Mouse (Mus musculus) forebrain, embryonic 10.5 days (tissue): ENCODE data around the gene 4933427I04Rik. TPM values are rescaled to one million over a fixed set of nuclear protein-coding genes. Genes with fewer than 3 reads are reported as not detected.

Experiments
- DNase-seq: peaks from one replicate; pipeline ENCODE4 v3.0.0-alpha.2; 2017; ENCODE audit warnings: low spot score; ENCODE audit errors: extremely low spot score
- H3K27ac ChIP-seq: fragments of 300-500 bp; sonication (generic); 2 replicates; pipeline ENCODE4 v1.5.1; 2016; ENCODE audit warnings: mild to moderate bottlenecking
- H3K27me3 ChIP-seq: fragments of 300-500 bp; sonication (generic); 2 replicates; pipeline ENCODE4 v1.6.1; 2016; ENCODE audit warnings: mild to moderate bottlenecking; ENCODE audit not compliant: poor library complexity, severe bottlenecking
- H3K36me3 ChIP-seq: fragments of 300-500 bp; sonication (generic); replicated peaks from 2 replicates; pipeline ENCODE4 v1.6.1; 2016; ENCODE audit warnings: mild to moderate bottlenecking, moderate library complexity
- H3K4me1 ChIP-seq: fragments of 300-500 bp; sonication (generic); 2 replicates; pipeline ENCODE4 v1.6.1; 2016
- H3K4me3 ChIP-seq: fragments of 300-500 bp; sonication (generic); 2 replicates; pipeline ENCODE4 v1.5.1; 2016; ENCODE audit warnings: mild to moderate bottlenecking, moderate library complexity
- H3K9me3 ChIP-seq: fragments of 300-500 bp; sonication (generic); 2 replicates; pipeline ENCODE4 v1.6.1; 2016; ENCODE audit warnings: mild to moderate bottlenecking, moderate library complexity
- WGBS: fragments of 180-500 bp; shearing (Covaris S2); methylation state at CpG from one replicate; pipeline ENCODE4 v1.1.7; 2016; 5-methylcytosine and 5-hydroxymethylcytosine counted together
- polyA plus RNA-seq: library from polyadenylated mRNA; unstranded; fragments of >200 nt; fragmentation: Nextera tagmentation; extraction: Ambion mirVana; gene quantifications from 2 replicates; pipeline ENCODE4 v1.2.1, GENCODE M21; 2016

4933427I04Rik gene
- not detected in 2 replicates for polyA plus RNA-seq

DNA sequence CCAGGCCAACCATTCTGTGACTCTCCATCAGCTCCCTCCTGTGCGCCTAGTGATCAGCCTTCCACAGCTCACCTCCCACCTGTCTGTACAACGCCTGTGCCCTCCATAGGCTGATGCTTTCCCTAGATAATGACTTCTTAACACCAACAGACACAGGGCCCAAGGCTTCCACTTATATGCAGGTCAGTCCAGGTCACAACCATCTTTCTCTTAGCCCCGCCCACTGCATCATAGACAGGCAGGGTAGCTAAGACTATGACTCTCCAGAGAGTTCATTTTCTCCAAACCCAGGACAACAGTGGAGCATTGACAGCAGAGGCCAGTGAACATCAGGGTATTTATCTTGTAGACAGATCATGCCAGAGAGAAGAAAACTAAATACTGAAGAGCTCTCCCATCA, at the start of gene 4933427I04Rik:
Gene 4933427I04Rik (plus strand): TSS at position 301 of the 400 bp plus-strand sequence.
- DNase-seq = no peak
- Histone ChIP-seq H3K27me3 (no peaks in the 10 kb centered on the region), H3K4me1 (no peaks in the 10 kb centered on the region), H3K27ac (no peak within 1 kb of the TSS), H3K9me3 (peaks cover 3% of the 10 kb centered on the region; the same call in 1 of the 2 replicates), H3K4me3 (no peak within 1 kb of the TSS), H3K36me3 (no peaks in the 10 kb centered on the region)
- 76% methylated on average over 3 of the region's 3 CpGs for WGBS

DNA sequence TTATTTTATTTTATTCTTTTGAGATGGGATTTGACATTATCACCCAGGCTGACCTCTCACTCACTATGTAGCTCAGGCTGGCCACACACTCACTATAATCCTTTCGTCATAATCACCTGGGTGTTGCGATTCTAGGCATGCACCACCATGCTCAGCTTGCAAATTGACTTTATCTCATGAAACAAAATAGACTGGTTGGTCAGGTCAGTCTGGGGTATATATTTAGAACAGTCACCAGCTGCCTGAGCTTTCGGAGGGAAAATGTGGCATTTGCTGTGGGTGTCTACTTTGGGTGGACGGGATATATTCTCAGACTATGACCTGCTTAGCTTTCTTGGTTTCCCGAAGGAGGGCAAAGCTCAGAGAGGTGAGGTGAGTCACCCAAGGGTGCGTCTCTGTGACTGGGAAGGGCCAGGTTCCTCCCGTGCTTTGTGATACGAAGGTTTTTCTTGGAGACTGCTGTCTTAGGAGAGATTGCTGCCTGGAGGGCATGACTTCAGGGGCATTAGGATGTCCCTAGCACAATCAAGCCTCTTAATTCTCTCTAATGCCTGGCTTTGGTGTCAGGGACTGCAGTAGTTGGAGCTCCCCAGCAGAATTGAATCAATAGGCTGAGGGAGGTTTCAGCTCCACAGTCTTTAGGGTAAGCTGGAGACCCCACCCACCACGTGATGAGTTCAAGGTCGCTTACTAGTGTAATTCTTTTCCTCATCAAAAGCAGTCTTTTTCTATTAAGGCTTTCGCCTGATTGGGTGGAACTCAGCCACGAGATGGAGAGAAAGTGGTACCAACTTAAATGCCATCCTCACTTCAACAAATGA, 48.8 kb upstream of the 4933427I04Rik start:
- Histone ChIP-seq H3K27ac (no peak overlapping the region), H3K36me3 (no peaks in the 10 kb centered on the region), H3K27me3 (no peaks in the 10 kb centered on the region), H3K4me1 (peaks cover 8% of the 10 kb centered on the region), H3K4me3 (no peak overlapping the region), H3K9me3 (no peaks in the 10 kb centered on the region)
- 88% methylated on average over 12 of the region's 12 CpGs for WGBS
- no peak for DNase-seq

DNA sequence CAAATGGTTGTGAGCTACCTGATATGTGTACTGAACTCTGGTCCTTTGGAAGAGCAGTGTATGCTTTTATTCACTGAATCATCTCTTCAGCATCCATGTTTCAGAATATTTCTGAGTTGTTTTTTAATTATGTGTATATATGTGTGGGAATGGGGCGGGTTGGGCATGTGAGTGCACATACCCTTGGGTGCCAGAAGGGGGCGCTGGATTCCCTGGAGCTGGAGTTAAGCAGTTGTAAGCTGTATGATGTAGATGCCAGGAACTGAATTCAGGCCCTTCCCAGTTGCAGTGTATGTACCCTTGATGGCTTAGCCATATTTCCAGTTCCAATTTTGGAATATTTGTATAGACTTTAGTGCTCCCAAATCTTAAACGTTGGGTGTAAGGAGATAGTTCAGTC, 47.0 kb upstream of the 4933427I04Rik start:
- WGBS = 76% methylated on average over 3 of the region's 3 CpGs
- no peak overlapping the region for H3K27ac ChIP-seq
- H3K9me3 ChIP-seq = no peaks in the 10 kb centered on the region
- DNase-seq = no peak
- H3K4me3 ChIP-seq = no peak overlapping the region
- peaks cover 8% of the 10 kb centered on the region for H3K4me1 ChIP-seq
- H3K27me3 ChIP-seq = no peaks in the 10 kb centered on the region
- H3K36me3 ChIP-seq = no peaks in the 10 kb centered on the region

DNA sequence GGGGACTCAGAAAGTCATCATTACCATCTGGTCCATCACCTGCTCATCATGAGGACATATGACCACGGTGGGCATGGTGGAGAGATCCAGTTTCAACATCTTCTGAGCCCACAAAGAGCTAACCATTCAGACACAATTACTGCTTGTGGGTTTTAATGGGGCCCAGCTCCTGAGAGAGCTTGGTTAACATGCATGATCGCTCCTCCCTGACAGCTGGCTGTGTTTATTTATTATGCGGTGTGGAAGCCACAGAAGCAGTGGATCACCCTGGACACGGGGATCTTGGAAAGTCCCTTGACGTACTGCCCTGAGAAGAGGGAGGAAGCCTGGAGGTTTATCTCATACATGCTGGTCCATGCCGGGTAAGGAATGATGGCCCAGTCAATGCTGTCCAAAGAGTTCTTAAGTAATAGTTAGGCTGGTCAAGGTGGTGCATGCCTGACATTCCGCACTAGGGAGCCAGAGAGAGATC, 45.4 kb upstream of the 4933427I04Rik start:
- H3K4me1 ChIP-seq = peaks cover 9% of the 10 kb centered on the region
- H3K27ac ChIP-seq = no peak overlapping the region
- H3K4me3 ChIP-seq = no peak overlapping the region
- no peaks in the 10 kb centered on the region for H3K27me3 ChIP-seq
- WGBS = 84% methylated on average over 7 of the region's 7 CpGs
- H3K36me3 ChIP-seq = no peaks in the 10 kb centered on the region
- no peaks in the 10 kb centered on the region for H3K9me3 ChIP-seq
- no peak for DNase-seq

DNA sequence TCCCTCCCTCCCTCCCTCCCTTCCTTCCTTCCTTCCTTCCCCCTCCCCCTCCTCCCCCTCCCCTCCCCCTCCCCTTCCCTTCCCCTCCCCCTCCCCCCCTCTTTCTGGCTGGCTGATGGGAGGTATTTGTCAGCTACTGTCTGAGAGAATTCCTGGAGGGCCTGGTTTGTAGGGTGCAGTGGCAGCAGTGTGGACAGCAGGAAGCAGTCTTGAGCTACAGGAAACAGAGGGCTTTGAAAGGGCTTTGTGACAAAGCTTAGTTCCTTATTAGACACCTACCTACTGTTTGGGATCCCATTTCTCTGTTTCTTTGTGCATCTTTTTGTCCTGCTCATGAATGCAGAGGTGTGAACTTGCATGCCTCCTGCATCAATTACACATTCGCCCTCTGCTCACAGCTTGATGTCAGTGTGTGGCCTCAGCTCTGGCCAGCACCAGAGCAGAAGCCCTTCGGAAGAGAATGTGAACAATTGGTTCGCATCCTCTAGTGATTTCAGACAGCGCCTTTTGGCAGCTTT, 40.3 kb upstream of the 4933427I04Rik start:
- peaks cover 8% of the 10 kb centered on the region for H3K4me1 ChIP-seq
- 45% methylated on average over 4 of the region's 4 CpGs for WGBS
- H3K4me3 ChIP-seq = no peak overlapping the region
- no peaks in the 10 kb centered on the region for H3K9me3 ChIP-seq
- no peak for DNase-seq
- H3K27me3 ChIP-seq = no peaks in the 10 kb centered on the region
- H3K36me3 ChIP-seq = no peaks in the 10 kb centered on the region
- no peak overlapping the region for H3K27ac ChIP-seq

DNA sequence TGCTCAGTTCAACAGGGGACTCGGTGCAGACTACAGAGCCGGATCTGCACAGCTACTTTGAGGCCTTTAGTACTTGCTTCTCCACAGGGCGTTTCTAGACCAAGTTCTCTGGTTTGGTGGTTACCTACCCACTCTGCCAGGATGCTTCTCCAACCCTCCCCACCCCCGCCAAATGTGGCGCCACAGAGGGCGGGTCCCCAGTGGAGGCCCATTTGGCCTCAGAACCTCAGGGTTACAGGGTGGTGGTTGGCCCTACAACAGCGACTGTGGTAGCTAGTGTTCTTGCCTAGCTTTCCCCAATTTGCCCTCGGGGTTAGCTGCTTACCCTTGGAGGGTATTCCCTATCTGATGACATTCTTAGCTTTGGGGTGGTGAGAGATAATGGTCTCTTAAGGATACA, 17.4 kb upstream of the 4933427I04Rik start:
- 89% methylated on average over 8 of the region's 8 CpGs for WGBS
- H3K27ac ChIP-seq = no peak overlapping the region
- H3K9me3 ChIP-seq = no peaks in the 10 kb centered on the region
- no peaks in the 10 kb centered on the region for H3K36me3 ChIP-seq
- no peaks in the 10 kb centered on the region for H3K27me3 ChIP-seq
- H3K4me3 ChIP-seq = no peak overlapping the region
- DNase-seq = no peak
- no peaks in the 10 kb centered on the region for H3K4me1 ChIP-seq

DNA sequence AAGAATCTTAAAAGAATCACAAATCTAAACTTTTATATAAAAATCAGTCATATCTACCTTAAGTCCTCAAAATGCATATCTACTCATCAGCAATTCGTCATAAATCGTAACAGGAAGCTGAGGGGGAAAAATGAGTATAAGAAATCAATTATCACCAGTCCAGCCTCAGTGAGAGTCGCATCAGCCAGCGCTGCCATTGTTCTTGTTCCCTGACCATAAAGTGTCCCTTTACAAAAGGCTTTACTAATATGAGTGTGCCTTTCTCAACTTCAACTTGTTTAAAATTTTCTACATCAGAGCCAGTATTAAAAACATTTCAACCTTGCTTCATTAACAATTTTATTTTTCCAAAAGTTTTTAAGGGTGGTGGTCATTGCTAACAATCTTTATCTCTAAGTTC, 2.6 kb upstream of the 4933427I04Rik start:
- Histone ChIP-seq H3K9me3 (no peaks in the 10 kb centered on the region), H3K4me1 (no peaks in the 10 kb centered on the region), H3K27me3 (no peaks in the 10 kb centered on the region), H3K4me3 (no peak overlapping the region), H3K27ac (no peak overlapping the region), H3K36me3 (no peaks in the 10 kb centered on the region)
- 78% methylated on average over 4 of the region's 4 CpGs for WGBS
- no peak for DNase-seq

DNA sequence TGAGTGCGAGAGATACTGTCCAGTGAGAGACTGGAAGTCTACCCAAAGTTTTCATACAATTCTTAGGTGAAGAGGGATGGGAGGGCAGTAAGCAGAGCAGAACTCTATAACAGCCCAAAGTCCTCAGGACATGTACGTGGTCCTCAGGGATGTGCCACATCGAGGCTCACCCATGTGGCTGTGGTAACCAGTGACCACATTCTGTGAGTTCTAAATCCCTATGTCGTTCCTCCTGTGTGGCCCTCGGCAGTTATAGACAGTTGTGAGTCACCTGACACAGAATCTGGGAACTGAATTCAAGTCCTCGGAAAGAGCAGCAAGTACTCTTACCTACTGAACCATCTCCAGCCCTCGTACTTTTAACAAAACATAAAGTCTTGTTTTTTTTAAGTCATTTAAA, 1.4 kb upstream of the 4933427I04Rik start:
- H3K4me3 ChIP-seq = no peak overlapping the region
- H3K4me1 ChIP-seq = no peaks in the 10 kb centered on the region
- H3K27me3 ChIP-seq = no peaks in the 10 kb centered on the region
- peaks cover 3% of the 10 kb centered on the region; the same call in 1 of the 2 replicates for H3K9me3 ChIP-seq
- H3K27ac ChIP-seq = no peak overlapping the region
- DNase-seq = no peak
- no peaks in the 10 kb centered on the region for H3K36me3 ChIP-seq
- 93% methylated on average over 7 of the region's 7 CpGs for WGBS

DNA sequence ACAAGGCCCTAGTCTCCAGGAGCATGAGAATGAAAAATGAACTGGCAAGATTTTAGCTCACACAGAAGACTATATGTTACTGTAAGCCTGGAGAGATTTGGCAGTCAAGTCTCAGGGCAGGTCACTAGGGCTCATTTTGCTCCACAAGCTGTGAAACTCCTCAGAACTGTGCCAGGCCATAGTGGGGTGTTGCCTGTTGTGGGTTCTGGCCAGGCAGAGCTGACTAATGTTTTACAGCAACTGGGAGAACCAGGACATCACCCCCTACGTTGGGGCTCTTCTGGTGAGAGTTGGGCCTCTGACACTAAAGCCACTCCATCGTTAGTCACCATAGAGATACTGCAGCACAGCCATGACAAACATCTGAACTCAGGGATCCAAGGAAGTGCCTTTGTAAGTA, 324 bp downstream of the 4933427I04Rik start:
- DNase-seq = no peak
- no peaks in the 10 kb centered on the region for H3K4me1 ChIP-seq
- WGBS = 72% methylated on average over 2 of the region's 2 CpGs
- H3K9me3 ChIP-seq = peaks cover 3% of the 10 kb centered on the region; the same call in 1 of the 2 replicates
- H3K27me3 ChIP-seq = no peaks in the 10 kb centered on the region
- no peak overlapping the region for H3K27ac ChIP-seq
- no peak overlapping the region for H3K4me3 ChIP-seq
- H3K36me3 ChIP-seq = no peaks in the 10 kb centered on the region

DNA sequence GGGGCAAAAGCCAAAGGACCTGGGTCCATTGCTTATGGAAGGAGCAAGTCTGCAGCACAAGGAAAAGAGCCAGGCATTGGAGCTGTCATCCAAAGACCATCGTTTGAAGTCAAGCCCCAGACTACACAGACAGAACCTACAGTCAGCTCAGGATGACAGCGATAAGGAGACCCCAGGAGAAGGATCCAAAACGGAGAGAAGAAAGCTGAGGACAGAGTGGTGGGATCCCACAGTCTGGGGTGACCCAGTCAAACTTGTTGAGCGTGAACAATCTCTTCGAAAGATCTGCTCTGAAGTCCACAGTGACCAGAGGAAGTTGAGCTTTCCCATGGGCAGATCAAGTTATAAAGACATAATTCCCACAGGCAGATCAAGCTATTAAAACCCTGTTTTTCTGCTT, 1.1 kb downstream of the 4933427I04Rik start:
- DNase-seq = no peak
- no peaks in the 10 kb centered on the region for H3K4me1 ChIP-seq
- no peak overlapping the region for H3K27ac ChIP-seq
- WGBS = 92% methylated on average over 5 of the region's 5 CpGs
- no peak overlapping the region for H3K4me3 ChIP-seq
- H3K27me3 ChIP-seq = no peaks in the 10 kb centered on the region
- no peaks in the 10 kb centered on the region for H3K36me3 ChIP-seq
- peaks cover 3% of the 10 kb centered on the region; the same call in 1 of the 2 replicates for H3K9me3 ChIP-seq

DNA sequence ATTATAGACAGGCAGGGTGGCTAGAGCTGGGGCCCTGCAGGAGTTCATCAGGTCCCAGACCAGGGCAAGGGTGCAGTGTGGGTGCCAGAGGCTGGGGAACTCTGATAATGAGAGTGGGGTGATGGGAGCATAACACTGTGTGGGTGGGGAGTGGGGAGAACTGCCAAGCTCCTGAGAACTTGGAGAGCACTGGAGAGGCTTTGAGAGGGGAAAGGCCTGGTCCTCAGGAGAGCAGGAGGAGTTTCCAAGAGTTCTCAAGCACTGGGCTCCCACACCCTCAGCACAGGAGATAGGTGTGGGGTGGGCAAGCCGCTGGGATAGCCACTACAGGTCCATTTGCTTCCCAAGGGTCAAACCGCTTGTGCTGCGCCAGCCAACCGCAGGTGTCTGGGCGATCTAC, 34.2 kb downstream of the 4933427I04Rik start:
- H3K27ac ChIP-seq = no peak overlapping the region
- 95% methylated on average over 5 of the region's 5 CpGs for WGBS
- H3K9me3 ChIP-seq = no peaks in the 10 kb centered on the region
- H3K36me3 ChIP-seq = no peaks in the 10 kb centered on the region
- DNase-seq = no peak
- no peak overlapping the region for H3K4me3 ChIP-seq
- no peaks in the 10 kb centered on the region for H3K27me3 ChIP-seq
- H3K4me1 ChIP-seq = peaks cover 5% of the 10 kb centered on the region; the same call in 1 of the 2 replicates

DNA sequence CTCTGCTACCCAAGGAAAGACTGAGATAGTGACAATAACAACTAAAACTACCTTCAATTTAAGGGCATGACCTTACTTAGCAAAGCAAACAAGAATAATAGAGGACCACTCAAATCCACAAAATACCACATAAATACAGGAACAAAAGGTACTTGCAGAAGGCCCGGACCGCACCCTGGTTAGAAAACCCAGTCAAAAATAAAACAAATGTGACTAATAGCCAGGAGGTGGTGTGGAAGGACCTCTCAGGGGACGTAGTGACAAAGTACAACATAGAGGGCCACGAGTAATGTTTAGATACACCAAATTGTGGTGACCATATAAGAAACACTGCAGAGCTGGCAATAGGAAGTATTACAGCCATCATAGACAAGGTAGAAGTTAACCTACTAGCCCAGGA, 34.8 kb downstream of the 4933427I04Rik start:
- WGBS = 85% methylated on average over 4 of the region's 4 CpGs
- no peaks in the 10 kb centered on the region for H3K9me3 ChIP-seq
- no peak overlapping the region for H3K4me3 ChIP-seq
- H3K27me3 ChIP-seq = no peaks in the 10 kb centered on the region
- no peak for DNase-seq
- H3K4me1 ChIP-seq = peaks cover 5% of the 10 kb centered on the region; the same call in 1 of the 2 replicates
- no peaks in the 10 kb centered on the region for H3K36me3 ChIP-seq
- H3K27ac ChIP-seq = no peak overlapping the region

DNA sequence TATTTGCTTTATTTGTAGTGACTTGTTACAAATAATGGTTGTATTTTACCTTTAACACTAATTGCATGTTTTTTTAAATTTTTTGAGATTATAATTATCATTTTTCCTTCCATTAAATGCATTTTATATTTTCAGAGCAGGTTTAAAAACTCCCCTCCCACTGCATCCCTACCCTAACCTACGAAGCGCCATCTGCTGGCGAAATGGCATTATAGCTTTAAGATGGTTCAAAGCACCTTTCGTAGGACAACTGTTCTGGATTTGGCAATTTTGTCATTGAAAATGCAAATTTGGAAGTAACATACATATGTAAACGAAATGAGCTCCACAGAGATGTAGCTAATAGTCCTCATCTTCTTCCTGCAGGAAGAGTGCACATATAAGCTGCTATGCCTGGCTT, 39.2 kb downstream of the 4933427I04Rik start:
- Histone ChIP-seq H3K9me3 (no peaks in the 10 kb centered on the region), H3K4me3 (no peak overlapping the region), H3K4me1 (peaks cover 3% of the 10 kb centered on the region), H3K36me3 (no peaks in the 10 kb centered on the region), H3K27me3 (no peaks in the 10 kb centered on the region), H3K27ac (no peak overlapping the region)
- WGBS = 11% methylated on average over 5 of the region's 5 CpGs
- DNase-seq = no peak
